Mouse (Mus musculus) stomach, postnatal 0 days (tissue): ENCODE data around the gene Syt7. TPM values are rescaled to one million over a fixed set of nuclear protein-coding genes. Genes with fewer than 3 reads are reported as not detected.
A peak's percentile ranks its signal among the peaks of the same experiment; 100 is the strongest.

Source experiments
- ATAC-seq: fragments of 200-750 bp; cut with Nextera tagmentation; 2 replicates; pipeline ENCODE4 v1.8.0; 2017; ENCODE audit not compliant: low FRiP score, low TSS enrichment
- DNase-seq: peaks from one replicate; pipeline ENCODE4 v3.0.0-alpha.2; 2016; ENCODE audit warnings: low spot score
- H3K27ac ChIP-seq: fragments of 300-500 bp; sonication (generic); replicated peaks from 2 replicates; pipeline ENCODE4 v1.5.1; 2014; ENCODE audit warnings: mild to moderate bottlenecking, control low read depth
- H3K27me3 ChIP-seq: fragments of 300-500 bp; sonication (generic); 2 replicates; pipeline ENCODE4 v1.6.1; 2014; ENCODE audit warnings: low read length; ENCODE audit not compliant: control insufficient read depth, insufficient read depth
- H3K36me3 ChIP-seq: fragments of 300-500 bp; sonication (generic); 2 replicates; pipeline ENCODE4 v1.6.1; 2014; ENCODE audit warnings: low read length, mixed read lengths; ENCODE audit not compliant: control insufficient read depth, insufficient read depth
- H3K4me1 ChIP-seq: fragments of 300-500 bp; sonication (generic); replicated peaks from 2 replicates; pipeline ENCODE4 v1.6.1; 2014; ENCODE audit warnings: antibody characterized with exemption; ENCODE audit not compliant: control insufficient read depth, insufficient read depth
- H3K4me2 ChIP-seq: fragments of 300-500 bp; sonication (generic); replicated peaks from 2 replicates; pipeline ENCODE4 v1.6.1; 2014; ENCODE audit warnings: low read depth, mild to moderate bottlenecking, control low read depth, moderate library complexity
- H3K4me3 ChIP-seq: fragments of 300-500 bp; sonication (generic); 2 replicates; pipeline ENCODE4 v1.5.1; 2014; ENCODE audit warnings: low read depth, low read length, control low read depth
- H3K9ac ChIP-seq: fragments of 300-500 bp; sonication (generic); 2 replicates; pipeline ENCODE4 v1.6.1; 2014; ENCODE audit warnings: mild to moderate bottlenecking, low read length, control low read depth, mixed read lengths
- H3K9me3 ChIP-seq: fragments of 300-500 bp; sonication (generic); 2 replicates; pipeline ENCODE4 v1.6.1; 2016; ENCODE audit warnings: low read length; ENCODE audit not compliant: control insufficient read depth
- CTCF ChIP-seq: IDR thresholded peaks from 2 replicates; pipeline ENCODE4 v1.5.1; 2016; ENCODE audit warnings: antibody characterized with exemption, low read depth, mild to moderate bottlenecking, moderate library complexity
- EP300 ChIP-seq: optimal IDR thresholded peaks from 2 replicates; pipeline ENCODE3; 2016; ENCODE audit warnings: antibody characterized with exemption
- WGBS: fragments of 180-500 bp; shearing (Covaris S2); extraction: QIAGEN DNeasy Blood & Tissue Kit; methylation state at CpG from one replicate; pipeline ENCODE4 v1.1.7; 2014; 5-methylcytosine and 5-hydroxymethylcytosine counted together
- polyA plus RNA-seq: library from polyadenylated mRNA; unstranded; fragments of >200 nt; fragmentation: Nextera tagmentation; extraction: Ambion mirVana; gene quantifications from 2 replicates; pipeline ENCODE4 v1.2.1, GENCODE M21; 2015

Syt7 gene
- polyA plus RNA-seq, 1 experiment from 2014 or later: 2.7 TPM

- ATAC-seq (0 out of 2 replicates have a peak, but pooled peaks have one; percentile 35), DNase-seq (no peak)
- WGBS: 73% methylated on average over 8 of the region's 8 CpGs
- Histone ChIP-seq H3K36me3 (no peaks in the 10 kb centered on the region), H3K4me2 (no peak overlapping the region), H3K27me3 (no peaks in the 10 kb centered on the region), H3K4me3 (no peak overlapping the region), H3K9me3 (no peaks in the 10 kb centered on the region), H3K27ac (no peak overlapping the region), H3K4me1 (no peaks in the 10 kb centered on the region), H3K9ac (no peak overlapping the region)
- TF ChIP-seq EP300 (no peak), CTCF (no peak)
Observed at GRCm38 (mm10) chr19:10359105-10359946, 29.6 kb upstream of the Syt7 start.

- Histone ChIP-seq H3K36me3 (no peaks in the 10 kb centered on the region), H3K4me3 (no peak overlapping the region), H3K27ac (no peak overlapping the region), H3K9me3 (no peaks in the 10 kb centered on the region), H3K27me3 (no peaks in the 10 kb centered on the region), H3K9ac (no peak overlapping the region), H3K4me1 (no peaks in the 10 kb centered on the region), H3K4me2 (no peak overlapping the region)
- WGBS: 55% methylated on average over 6 of the region's 6 CpGs
- DNase-seq (no peak), ATAC-seq (no peak)
- TF ChIP-seq CTCF (no peak), EP300 (no peak)
Observed at GRCm38 (mm10) chr19:10362473-10363129, 26.3 kb upstream of the Syt7 start.

GRCm38 (mm10) chr19:10363869-10364268 lies 25.0 kb upstream of the Syt7 start:
- peak; percentile 37 for DNase-seq
- Histone ChIP-seq H3K4me1 (no peaks in the 10 kb centered on the region), H3K4me3 (no peak overlapping the region), H3K27ac (no peak overlapping the region), H3K4me2 (no peak overlapping the region), H3K9me3 (no peaks in the 10 kb centered on the region), H3K36me3 (no peaks in the 10 kb centered on the region), H3K9ac (no peak overlapping the region), H3K27me3 (no peaks in the 10 kb centered on the region)
- TF ChIP-seq CTCF (no peak), EP300 (no peak)
- ATAC-seq: peak; percentile 50
- WGBS: 28% methylated on average over 7 of the region's 7 CpGs

- no peak overlapping the region for H3K9ac ChIP-seq
- TF ChIP-seq CTCF: no peak
- TF ChIP-seq EP300: no peak
- no peaks in the 10 kb centered on the region for H3K36me3 ChIP-seq
- ATAC-seq (peak; percentile 38; the same call in 1 of the 2 replicates), DNase-seq (peak; percentile 46)
- no peaks in the 10 kb centered on the region for H3K4me1 ChIP-seq
- no peak overlapping the region for H3K4me2 ChIP-seq
- no peak overlapping the region for H3K4me3 ChIP-seq
- WGBS: 39% methylated on average over 3 of the region's 3 CpGs
- no peaks in the 10 kb centered on the region for H3K27me3 ChIP-seq
- no peak overlapping the region for H3K27ac ChIP-seq
- no peaks in the 10 kb centered on the region for H3K9me3 ChIP-seq
Observed at GRCm38 (mm10) chr19:10366116-10366845, 22.6 kb upstream of the Syt7 start.

- Histone ChIP-seq H3K4me1 (no peaks in the 10 kb centered on the region), H3K4me2 (no peak overlapping the region), H3K36me3 (no peaks in the 10 kb centered on the region), H3K4me3 (no peak overlapping the region), H3K27ac (no peak overlapping the region), H3K9ac (no peak overlapping the region), H3K9me3 (no peaks in the 10 kb centered on the region), H3K27me3 (no peaks in the 10 kb centered on the region)
- DNase-seq: no peak
- 87% methylated on average over 7 of the region's 7 CpGs for WGBS
- no peak for ATAC-seq
- no peak for TF ChIP-seq CTCF
- no peak for TF ChIP-seq EP300
Observed at GRCm38 (mm10) chr19:10367802-10368201, 21.1 kb upstream of the Syt7 start.
